Mouse (Mus musculus) G1E (cell line): Measurements from ENCODE around the gene Rbp7. TPM values are rescaled to one million over a fixed set of nuclear protein-coding genes. Genes with fewer than 3 reads are reported as not detected.

ENCODE experiments used
- ATAC-seq: 2 replicates; pipeline ENCODE4 v1.8.0; 2016; ENCODE audit warnings: mild to moderate bottlenecking; ENCODE audit not compliant: insufficient number of reproducible peaks, poor library complexity, low FRiP score, severe bottlenecking; ENCODE audit errors: extremely low read depth
- DNase-seq: peaks from one replicate; pipeline ENCODE4 v3.0.0; 2012; ENCODE audit warnings: low spot score
- H3K27me3 ChIP-seq: 2 replicates; pipeline ENCODE4 v1.6.1; 2012; ENCODE audit warnings: mild to moderate bottlenecking, low read length, inconsistent platforms; ENCODE audit not compliant: insufficient read depth
- H3K36me3 ChIP-seq: replicated peaks from 2 replicates; pipeline ENCODE3; 2012; ENCODE audit warnings: mild to moderate bottlenecking, inconsistent platforms
- H3K4me1 ChIP-seq: 2 replicates; pipeline ENCODE4 v1.6.1; 2012; ENCODE audit warnings: low read depth, low read length, inconsistent platforms, mixed read lengths; ENCODE audit not compliant: insufficient read depth
- H3K4me3 ChIP-seq: 2 replicates; pipeline ENCODE4 v1.5.1; 2012; ENCODE audit warnings: low read depth, mild to moderate bottlenecking, inconsistent platforms, low read length, moderate library complexity, mixed read lengths
- H3K9me3 ChIP-seq: replicated peaks from 2 replicates; pipeline ENCODE4 v1.6.1; 2012; ENCODE audit warnings: inconsistent platforms
- CTCF ChIP-seq: IDR thresholded peaks from 2 replicates; pipeline ENCODE4 v1.5.1; 2012; ENCODE audit warnings: low read depth, low read length, inconsistent platforms, mixed read lengths
- GATA1 ChIP-seq: IDR thresholded peaks from 2 replicates; pipeline ENCODE4 v1.6.1; 2012; ENCODE audit warnings: borderline replicate concordance, low read length, inconsistent platforms, mixed read lengths
- GATA2 ChIP-seq: IDR thresholded peaks from 2 replicates; pipeline ENCODE4 v1.6.1; 2012; ENCODE audit warnings: low read depth, low read length, inconsistent platforms, borderline replicate concordance
- POLR2AphosphoS5 ChIP-seq: IDR thresholded peaks from 2 replicates; pipeline ENCODE4 v1.6.1; 2012; ENCODE audit warnings: low read depth, low read length, inconsistent platforms; ENCODE audit not compliant: insufficient replicate concordance
- TAL1 ChIP-seq: conservative IDR thresholded peaks from 2 replicates; pipeline ENCODE4 v1.6.1; 2012; ENCODE audit warnings: low read depth, low read length, inconsistent platforms, mixed read lengths
- polyA plus RNA-seq: library from polyadenylated mRNA; stranded (reverse); fragments of >175 nt; gene quantifications from 2 replicates; pipeline ENCODE4 v1.2.3, GENCODE M21; 2012
- total RNA-seq, 2 experiments: library from RNA; stranded (forward) in 1 of 2; stranded (reverse) in 1 of 2; fragments of 200-1000 nt in 1 of 2; fragments of >200 nt in 1 of 2; fragmentation: Nextera tagmentation in 1 of 2; gene quantifications; 2 replicates each; pipeline ENCODE4 v1.2.3; 2014 to 2017

The Rbp7 gene
- not detected in 2 replicates for total RNA-seq (2014; fragmentation: Nextera tagmentation)
- total RNA-seq (2017) = not detected in 2 replicates
- polyA plus RNA-seq = not detected in 2 replicates

- peaks cover 14% of the 10 kb centered on the region for H3K27me3 ChIP-seq
- 0 out of 2 replicates have a peak, but pooled peaks cover 2% of the 10 kb centered on the region for H3K9me3 ChIP-seq
- no peaks in the 10 kb centered on the region for H3K36me3 ChIP-seq
- ATAC-seq (no peak), DNase-seq (no peak)
- TF ChIP-seq CTCF = no peak
- no peak for TF ChIP-seq POLR2AphosphoS5
- no peak for TF ChIP-seq GATA2
- no peak for TF ChIP-seq GATA1
- TF ChIP-seq TAL1 = no peak
- H3K4me3 ChIP-seq = no peak within 1 kb of the TSS
- H3K4me1 ChIP-seq = 0 out of 2 replicates have a peak, but pooled peaks cover 3% of the 10 kb centered on the region
These were observed at the start of gene Rbp7 for GRCm38 (mm10) chr4:149454879-149455278. Gene Rbp7 (minus strand): TSS chr4:149454978.

DNA sequence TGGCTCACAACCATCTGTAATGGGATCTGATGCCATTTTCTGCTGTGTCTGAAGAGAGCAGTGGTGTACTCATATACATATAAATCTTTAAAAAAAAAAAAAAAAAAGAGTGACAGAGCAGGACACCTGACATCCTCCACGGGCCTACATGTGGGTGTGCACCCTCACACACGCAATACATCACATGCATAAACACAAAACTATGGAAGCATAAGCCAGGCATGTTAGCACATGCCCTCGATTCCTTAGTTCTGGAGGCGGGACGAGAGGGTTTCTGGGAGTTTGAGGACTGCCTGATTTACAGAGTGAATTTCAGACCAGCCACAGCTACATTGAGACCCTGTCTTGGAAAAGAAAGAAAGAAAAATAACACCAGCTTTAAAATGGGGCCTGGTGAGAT, 49.6 kb upstream of the Rbp7 start:
- Histone ChIP-seq H3K4me3 (no peak overlapping the region), H3K36me3 (peaks cover 30% of the 10 kb centered on the region), H3K4me1 (no peaks in the 10 kb centered on the region), H3K27me3 (no peaks in the 10 kb centered on the region), H3K9me3 (no peaks in the 10 kb centered on the region)
- no peak for ATAC-seq
- DNase-seq = no peak
- TF ChIP-seq POLR2AphosphoS5 (no peak), GATA1 (no peak), CTCF (no peak), GATA2 (no peak), TAL1 (no peak)

DNA sequence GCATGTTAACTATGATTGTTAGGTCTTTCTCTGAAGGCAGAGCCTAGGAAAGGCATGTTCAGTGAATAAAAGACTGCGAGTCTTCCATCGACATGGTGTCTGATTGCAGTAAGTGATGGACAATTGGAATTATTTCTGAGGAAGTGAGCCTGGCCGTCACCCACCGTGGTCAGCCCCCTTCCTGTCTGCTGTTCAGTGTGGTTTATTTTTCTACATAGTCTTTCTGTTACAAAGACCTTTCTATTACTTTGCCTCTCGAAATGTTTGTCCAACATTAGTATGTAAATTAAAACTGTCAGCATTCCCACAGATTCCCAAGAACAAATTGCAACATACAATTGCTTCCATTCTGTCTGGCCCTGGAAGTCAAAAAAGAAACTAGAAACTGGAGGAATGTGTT, 45.0 kb upstream of the Rbp7 start:
- TF ChIP-seq GATA1 (no peak), POLR2AphosphoS5 (no peak), GATA2 (no peak), CTCF (no peak), TAL1 (no peak)
- Histone ChIP-seq H3K36me3 (peaks cover 67% of the 10 kb centered on the region), H3K9me3 (no peaks in the 10 kb centered on the region), H3K27me3 (no peaks in the 10 kb centered on the region), H3K4me1 (no peaks in the 10 kb centered on the region), H3K4me3 (no peak overlapping the region)
- ATAC-seq (no peak), DNase-seq (no peak)

- TF ChIP-seq TAL1 (no peak), GATA2 (no peak), GATA1 (no peak), CTCF (no peak), POLR2AphosphoS5 (no peak)
- no peak overlapping the region for H3K4me3 ChIP-seq
These were observed 44.1 kb upstream of the Rbp7 start for GRCm38 (mm10) chr4:149498901-149499300.

GRCm38 (mm10) chr4:149496612-149497011, 41.8 kb upstream of the Rbp7 start:
- ATAC-seq = no peak
- no peak for DNase-seq
- Histone ChIP-seq H3K4me3 (no peak overlapping the region), H3K4me1 (no peaks in the 10 kb centered on the region), H3K27me3 (no peaks in the 10 kb centered on the region), H3K36me3 (peaks cover 85% of the 10 kb centered on the region), H3K9me3 (no peaks in the 10 kb centered on the region)
- TF ChIP-seq CTCF = no peak
- TF ChIP-seq POLR2AphosphoS5 = no peak
- TF ChIP-seq GATA2 = no peak
- TF ChIP-seq TAL1 = no peak
- no peak for TF ChIP-seq GATA1

More at GRCm38 (mm10) chr4:149498901-149499300, 44.1 kb upstream of the Rbp7 start:
- no peaks in the 10 kb centered on the region for H3K27me3 ChIP-seq
- no peaks in the 10 kb centered on the region for H3K9me3 ChIP-seq
- H3K4me1 ChIP-seq = no peaks in the 10 kb centered on the region
- ATAC-seq (no peak), DNase-seq (no peak)
- peaks cover 76% of the 10 kb centered on the region for H3K36me3 ChIP-seq

DNA sequence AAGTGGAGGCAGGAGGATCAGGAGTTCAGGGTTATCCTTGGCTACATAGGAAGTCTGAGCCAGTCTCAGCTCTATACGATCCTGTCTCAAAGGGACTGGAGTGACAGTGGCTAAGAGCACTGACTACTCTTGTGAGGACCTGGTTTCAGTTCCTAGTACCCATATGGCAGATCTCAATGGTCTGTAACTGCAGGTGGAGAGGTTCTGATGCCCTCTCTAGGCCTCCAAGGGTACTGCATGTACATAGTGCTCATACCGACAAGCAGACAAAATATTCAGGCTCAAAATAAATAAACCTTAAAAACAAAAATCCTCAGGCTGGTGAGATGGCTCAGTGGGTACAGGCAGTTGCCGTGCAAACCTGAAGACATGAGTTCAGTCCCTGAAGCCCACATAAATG, 36.4 kb upstream of the Rbp7 start:
- no peak for DNase-seq
- Histone ChIP-seq H3K4me1 (peaks cover 2% of the 10 kb centered on the region; the same call in 1 of the 2 replicates), H3K4me3 (no peak overlapping the region), H3K36me3 (peaks cover 84% of the 10 kb centered on the region), H3K27me3 (no peaks in the 10 kb centered on the region), H3K9me3 (no peaks in the 10 kb centered on the region)
- TF ChIP-seq GATA2 (no peak), CTCF (no peak), TAL1 (no peak), POLR2AphosphoS5 (no peak), GATA1 (no peak)
- ATAC-seq = no peak
